Mouse (Mus musculus): Measurements from ENCODE around the gene Eml4.

The Eml4 gene

GRCm38 (mm10) chr17:83350379-83351091, at the start of gene Eml4:
TSS of gene Eml4 (plus strand) at chr17:83350931.
- DNase-seq: peak; percentile 97

GRCm38 (mm10) chr17:83301433-83301832, 49.3 kb upstream of the Eml4 start:
- no peak for DNase-seq

GRCm38 (mm10) chr17:83304089-83304822, 46.5 kb upstream of the Eml4 start:
- DNase-seq: no peak

GRCm38 (mm10) chr17:83306964-83307640, 43.6 kb upstream of the Eml4 start:
- DNase-seq: no peak

GRCm38 (mm10) chr17:83307641-83308296, 43.0 kb upstream of the Eml4 start:
- DNase-seq: no peak

- no peak for DNase-seq
These were observed 42.3 kb upstream of the Eml4 start for GRCm38 (mm10) chr17:83308451-83308850.

- no peak for DNase-seq
These were observed 41.5 kb upstream of the Eml4 start for GRCm38 (mm10) chr17:83309243-83309642.

GRCm38 (mm10) chr17:83311806-83312205, 38.9 kb upstream of the Eml4 start:
- DNase-seq: no peak

GRCm38 (mm10) chr17:83312244-83312918, 38.4 kb upstream of the Eml4 start:
- peak; percentile 51 for DNase-seq

- no peak for DNase-seq
These were observed 37.6 kb upstream of the Eml4 start for GRCm38 (mm10) chr17:83313046-83313689.

GRCm38 (mm10) chr17:83315476-83315875, 35.3 kb upstream of the Eml4 start:
- no peak for DNase-seq

- peak; percentile 40 for DNase-seq
These were observed 28.0 kb upstream of the Eml4 start for GRCm38 (mm10) chr17:83322621-83323335.

GRCm38 (mm10) chr17:83323410-83324268, 27.1 kb upstream of the Eml4 start:
- peak; percentile 22 for DNase-seq

GRCm38 (mm10) chr17:83324269-83324616, 26.5 kb upstream of the Eml4 start:
- no peak for DNase-seq

- DNase-seq: no peak
These were observed 15.5 kb upstream of the Eml4 start for GRCm38 (mm10) chr17:83335183-83335584.

- no peak for DNase-seq
These were observed 13.5 kb upstream of the Eml4 start for GRCm38 (mm10) chr17:83337051-83337898.

GRCm38 (mm10) chr17:83339368-83340085, 11.2 kb upstream of the Eml4 start:
- DNase-seq: no peak

- no peak for DNase-seq
These were observed 9.7 kb upstream of the Eml4 start for GRCm38 (mm10) chr17:83340895-83341524.

All from kidney, adult 18-20 months (tissue).